Mouse (Mus musculus): ENCODE results near the gene Nisch. TPM values are rescaled to one million over a fixed set of nuclear protein-coding genes. Genes with fewer than 3 reads are reported as not detected.
A peak's percentile ranks its signal among the peaks of the same experiment; 100 is the strongest.

The Nisch gene
- polyA plus RNA-seq (2015; fragmentation: Nextera tagmentation; extraction: Ambion mirVana), result 387 and 413 TPM in 2 replicates

DNA sequence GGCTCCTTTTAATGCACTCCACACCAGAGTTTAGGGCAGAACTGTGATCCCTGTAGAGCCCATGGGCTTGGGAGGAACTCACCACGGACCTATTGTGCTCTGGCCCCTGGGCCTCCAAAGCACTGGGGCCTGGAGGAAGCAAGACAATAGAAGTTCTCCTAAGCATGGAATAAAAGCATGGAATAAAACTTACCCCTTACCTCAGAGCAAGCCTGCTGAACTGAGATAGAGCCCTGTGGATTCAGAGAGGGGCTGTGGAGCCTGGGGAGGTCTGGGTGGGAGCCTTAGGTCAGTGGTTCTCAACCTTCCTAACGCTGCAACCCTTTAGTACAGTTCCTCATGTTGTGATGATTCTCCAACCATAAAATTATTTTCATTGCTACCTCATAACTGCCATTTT lies at the start of gene Nisch:
Nisch (minus strand) TSS at position 101 of the 400 bp plus-strand sequence.
- Histone ChIP-seq H3K36me3 (no peaks in the 10 kb centered on the region), H3K9me3 (no peaks in the 10 kb centered on the region), H3K4me2 (peak within 1 kb of the TSS; percentile 43), H3K9ac (0 out of 2 replicates have a peak within 1 kb of the TSS, but pooled peaks have one; percentile 36), H3K4me3 (peak within 1 kb of the TSS; percentile 23), H3K27me3 (no peaks in the 10 kb centered on the region), H3K27ac (peak within 1 kb of the TSS; percentile 48), H3K4me1 (peaks cover 22% of the 10 kb centered on the region)
- no peak for ATAC-seq (ENCODE audit: borderline replicate concordance, extremely low read depth, low FRiP score, low TSS enrichment)
- 66% methylated on average over 2 of the region's 2 CpGs for WGBS

DNA sequence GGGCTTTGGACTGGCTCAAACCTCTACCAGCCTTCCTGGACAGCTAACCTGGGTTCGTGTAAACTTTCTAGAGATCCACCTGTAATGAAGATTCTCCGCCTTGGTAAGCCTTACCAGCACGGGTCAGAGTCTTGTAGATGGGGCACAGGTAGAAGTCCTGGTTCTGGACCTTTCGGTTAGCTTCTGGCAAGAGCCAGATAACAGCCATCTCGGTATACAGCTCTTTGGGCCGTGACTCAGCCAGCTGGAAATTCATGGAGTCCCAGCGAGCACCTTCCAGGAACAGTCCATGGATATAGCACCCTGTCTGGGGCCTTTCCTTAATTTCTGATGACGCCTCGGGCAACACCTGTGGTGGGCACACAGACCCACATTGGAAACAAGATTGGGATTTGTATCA lies 44.2 kb upstream of the Nisch start:
- Histone ChIP-seq H3K4me1 (no peaks in the 10 kb centered on the region), H3K27me3 (no peaks in the 10 kb centered on the region), H3K4me2 (no peak overlapping the region), H3K36me3 (peaks cover 57% of the 10 kb centered on the region), H3K27ac (no peak overlapping the region), H3K4me3 (no peak overlapping the region), H3K9me3 (no peaks in the 10 kb centered on the region), H3K9ac (no peak overlapping the region)
- 88% methylated on average over 9 of the region's 9 CpGs for WGBS
- no peak for ATAC-seq (ENCODE audit: borderline replicate concordance, extremely low read depth, low FRiP score, low TSS enrichment)

DNA sequence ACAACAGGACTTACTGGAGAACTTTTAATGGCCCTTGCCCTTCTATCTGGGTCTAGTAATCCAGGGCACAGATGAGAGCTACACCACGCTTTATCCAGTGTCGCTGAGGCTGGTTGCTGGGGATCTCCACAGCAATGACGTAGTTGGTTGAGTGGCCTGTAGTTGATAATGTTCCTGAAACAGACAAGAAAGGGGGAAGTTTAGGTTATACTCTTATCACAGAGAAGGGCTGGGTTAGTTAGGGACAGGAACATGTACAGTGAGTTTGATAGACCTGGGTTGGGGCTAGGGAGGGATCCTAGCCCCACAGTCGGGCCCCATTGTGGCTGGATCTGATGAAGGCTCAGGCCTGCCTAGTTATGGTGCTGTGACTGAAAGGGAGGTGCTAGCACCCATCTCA lies 43.6 kb upstream of the Nisch start:
- peaks cover 63% of the 10 kb centered on the region for H3K36me3 ChIP-seq
- H3K4me3 ChIP-seq, result no peak overlapping the region
- H3K27me3 ChIP-seq, result no peaks in the 10 kb centered on the region
- no peak overlapping the region for H3K4me2 ChIP-seq
- no peak overlapping the region for H3K27ac ChIP-seq
- ATAC-seq (ENCODE audit: borderline replicate concordance, extremely low read depth, low FRiP score, low TSS enrichment), result no peak
- WGBS, result 92% methylated on average over 4 of the region's 4 CpGs
- no peak overlapping the region for H3K9ac ChIP-seq
- no peaks in the 10 kb centered on the region for H3K4me1 ChIP-seq
- H3K9me3 ChIP-seq, result no peaks in the 10 kb centered on the region

DNA sequence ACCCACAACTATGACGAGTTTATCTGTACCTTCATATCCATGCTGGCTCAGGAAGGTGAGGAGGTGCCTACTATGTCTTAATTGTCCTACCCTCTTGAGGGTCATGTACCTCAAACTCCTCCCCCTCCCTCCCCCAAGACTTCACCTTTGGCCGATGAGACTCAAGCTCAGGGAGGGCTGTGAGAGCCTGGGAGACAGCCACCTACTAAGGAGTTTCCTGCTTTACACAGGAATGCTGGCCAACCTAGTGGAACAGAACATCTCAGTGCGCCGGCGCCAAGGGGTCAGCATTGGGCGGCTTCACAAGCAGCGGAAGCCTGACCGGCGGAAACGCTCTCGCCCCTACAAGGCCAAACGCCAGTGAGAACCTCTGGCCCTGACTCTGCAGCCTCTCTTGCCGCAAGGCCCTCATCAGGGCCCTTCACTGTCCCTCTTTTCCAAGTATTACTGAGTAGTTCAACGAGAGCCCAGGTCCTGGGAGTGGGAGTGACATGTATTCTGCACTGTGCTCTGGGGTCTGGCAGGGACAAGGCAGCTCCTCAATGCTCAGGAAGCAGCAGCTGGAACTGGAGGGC lies 41.8 kb upstream of the Nisch start:
- no peaks in the 10 kb centered on the region for H3K9me3 ChIP-seq
- no peaks in the 10 kb centered on the region for H3K27me3 ChIP-seq
- no peak for ATAC-seq (ENCODE audit: borderline replicate concordance, extremely low read depth, low FRiP score, low TSS enrichment)
- no peak overlapping the region for H3K4me2 ChIP-seq
- H3K36me3 ChIP-seq, result peaks cover 81% of the 10 kb centered on the region
- H3K27ac ChIP-seq, result no peak overlapping the region
- H3K4me1 ChIP-seq, result no peaks in the 10 kb centered on the region
- 88% methylated on average over 14 of the region's 14 CpGs for WGBS
- H3K4me3 ChIP-seq, result no peak overlapping the region
- H3K9ac ChIP-seq, result no peak overlapping the region

DNA sequence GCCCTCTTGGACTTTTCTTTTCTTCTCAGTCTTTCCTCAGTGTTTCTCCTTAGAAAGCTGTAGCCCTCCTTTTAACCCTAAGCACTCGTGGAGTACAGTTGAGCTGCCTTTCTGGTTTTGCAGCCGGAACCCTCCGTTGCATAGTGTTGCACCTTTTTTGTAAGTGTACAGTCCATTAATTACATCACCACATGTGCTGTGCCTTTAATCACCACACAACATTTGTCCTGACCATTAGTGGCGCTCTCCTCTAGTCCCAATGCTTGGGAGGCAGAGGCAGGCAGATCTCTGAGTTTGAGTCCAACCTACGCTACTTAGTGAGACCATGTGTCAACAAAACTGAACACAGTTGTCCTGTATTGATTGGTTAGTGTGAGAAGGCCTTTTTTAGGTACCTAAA lies 35.3 kb upstream of the Nisch start:
- H3K9ac ChIP-seq, result peak overlapping the region; percentile 100
- peak overlapping the region; percentile 100 for H3K4me3 ChIP-seq
- no peak for ATAC-seq (ENCODE audit: borderline replicate concordance, extremely low read depth, low FRiP score, low TSS enrichment)
- H3K27ac ChIP-seq, result no peak overlapping the region
- no peaks in the 10 kb centered on the region for H3K27me3 ChIP-seq
- no peaks in the 10 kb centered on the region for H3K9me3 ChIP-seq
- peaks cover 17% of the 10 kb centered on the region for H3K4me1 ChIP-seq
- WGBS, result 78% methylated on average over 5 of the region's 5 CpGs
- peaks cover 44% of the 10 kb centered on the region for H3K36me3 ChIP-seq
- peak overlapping the region; percentile 80 for H3K4me2 ChIP-seq

DNA sequence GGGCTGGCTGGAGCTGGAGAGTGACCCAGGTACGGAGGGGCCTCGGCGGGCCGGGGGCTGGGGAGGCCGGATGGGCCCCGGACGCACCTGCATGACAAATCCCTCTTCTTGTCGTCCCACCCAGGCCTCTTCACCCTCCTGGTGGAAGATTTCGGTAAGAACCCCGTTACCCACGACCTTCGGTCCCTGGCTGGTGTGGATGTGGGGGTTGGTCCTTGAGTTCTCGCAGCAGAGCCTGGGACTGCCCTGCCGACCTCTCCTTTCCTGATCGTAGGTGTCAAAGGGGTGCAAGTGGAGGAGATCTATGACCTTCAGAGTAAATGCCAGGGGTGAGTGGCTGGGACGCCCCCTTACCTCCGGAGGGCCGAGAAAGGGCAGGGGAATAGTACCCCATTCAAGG lies 34.9 kb upstream of the Nisch start:
- no peak for ATAC-seq (ENCODE audit: borderline replicate concordance, extremely low read depth, low FRiP score, low TSS enrichment)
- Histone ChIP-seq H3K9ac (peak overlapping the region; percentile 100), H3K4me1 (peaks cover 17% of the 10 kb centered on the region), H3K27ac (peak overlapping the region; percentile 79), H3K27me3 (no peaks in the 10 kb centered on the region), H3K4me2 (peak overlapping the region; percentile 80), H3K36me3 (peaks cover 39% of the 10 kb centered on the region), H3K9me3 (no peaks in the 10 kb centered on the region), H3K4me3 (peak overlapping the region; percentile 100)
- WGBS, result 1% methylated on average over 18 of the region's 18 CpGs

DNA sequence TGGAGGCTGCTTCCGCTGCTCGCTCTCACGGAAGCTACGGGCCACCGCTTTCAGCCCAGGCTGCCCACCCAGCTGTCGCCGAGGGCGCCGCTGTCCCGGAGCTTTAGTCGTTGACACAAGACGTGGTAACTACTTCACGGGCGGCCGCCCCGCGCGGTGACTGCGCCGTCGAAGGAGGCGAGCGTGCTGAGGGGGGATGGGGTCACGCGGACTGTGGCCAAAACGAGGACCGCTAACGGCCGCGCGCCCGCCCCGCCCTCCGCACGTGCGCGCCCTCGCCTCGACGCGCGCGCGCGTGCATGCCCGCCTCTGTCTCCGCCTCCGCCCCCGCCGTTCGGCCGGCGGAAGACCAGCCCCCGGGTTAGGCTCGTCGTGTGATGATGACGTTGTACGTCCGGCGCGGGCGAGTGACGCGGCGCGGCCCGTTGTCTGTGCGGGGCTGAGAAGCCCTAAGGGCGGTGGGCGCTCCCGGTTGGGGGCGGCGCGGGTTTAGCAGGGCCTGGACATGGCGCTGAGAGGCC lies 34.4 kb upstream of the Nisch start, which contains the start of the genes Phf7 and Bap1:
Phf7 (minus strand) TSS at position 234 of the 521 bp plus-strand sequence.
Bap1 (plus strand) TSS at position 367 of the 521 bp plus-strand sequence.
- H3K4me1 ChIP-seq, result peaks cover 17% of the 10 kb centered on the region
- H3K9ac ChIP-seq, result peak within 1 kb of the TSS; percentile 100
- peaks cover 35% of the 10 kb centered on the region for H3K36me3 ChIP-seq
- ATAC-seq (ENCODE audit: borderline replicate concordance, extremely low read depth, low FRiP score, low TSS enrichment), result peak; percentile 94
- WGBS, result under 1% methylated on average over 60 of the region's 75 CpGs
- peak within 1 kb of the TSS; percentile 97 for H3K27ac ChIP-seq
- no peaks in the 10 kb centered on the region for H3K9me3 ChIP-seq
- H3K4me3 ChIP-seq, result peak within 1 kb of the TSS; percentile 100
- H3K27me3 ChIP-seq, result no peaks in the 10 kb centered on the region
- peak within 1 kb of the TSS; percentile 80 for H3K4me2 ChIP-seq

DNA sequence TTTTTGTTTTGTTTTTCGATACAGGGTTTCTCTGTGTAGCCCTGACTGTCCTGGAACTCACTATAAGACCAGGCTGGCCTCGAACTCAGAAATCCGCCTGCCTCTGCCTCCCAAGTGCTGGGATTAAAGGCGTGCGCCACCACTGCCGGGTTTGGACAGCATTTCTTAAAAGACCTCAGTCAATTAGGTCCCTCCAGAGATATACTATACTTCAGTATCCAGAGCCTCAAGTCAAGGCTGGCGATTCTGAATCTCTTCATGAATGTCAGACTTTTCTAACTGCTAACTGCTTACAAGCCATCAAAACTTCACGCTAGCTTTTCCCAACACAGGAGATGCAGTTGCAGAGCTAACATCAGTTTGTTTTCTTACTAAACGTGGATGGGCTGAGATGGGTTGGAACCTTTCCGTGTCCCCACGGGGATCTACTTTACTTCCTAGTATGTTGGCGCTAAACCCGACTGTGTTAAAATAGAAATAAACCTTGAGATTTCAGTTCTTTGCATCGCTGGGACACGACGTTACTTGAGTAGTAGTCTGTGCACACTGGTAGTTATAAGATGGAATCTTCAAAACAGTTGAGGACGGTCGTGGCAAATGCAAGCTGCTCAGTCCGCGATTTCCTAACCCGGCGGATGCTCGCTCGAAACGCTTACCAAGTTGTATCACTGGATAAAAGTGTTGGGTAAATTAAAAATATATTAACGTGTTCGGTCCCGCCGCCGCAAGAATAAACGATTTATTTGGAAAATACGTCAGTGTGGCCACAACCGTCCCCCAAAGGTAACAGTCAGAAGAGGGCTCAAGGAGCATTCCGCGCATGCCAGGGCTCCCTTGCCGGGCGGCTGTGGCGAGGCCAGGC lies 33.7 kb upstream of the Nisch start:
- Histone ChIP-seq H3K9ac (peak overlapping the region; percentile 100), H3K36me3 (peaks cover 28% of the 10 kb centered on the region), H3K27me3 (no peaks in the 10 kb centered on the region), H3K9me3 (no peaks in the 10 kb centered on the region), H3K4me2 (peak overlapping the region; percentile 80), H3K27ac (peak overlapping the region; percentile 97), H3K4me3 (peak overlapping the region; percentile 100), H3K4me1 (peaks cover 17% of the 10 kb centered on the region)
- WGBS, result 15% methylated on average over 38 of the region's 38 CpGs
- peak; percentile 90 for ATAC-seq (ENCODE audit: borderline replicate concordance, extremely low read depth, low FRiP score, low TSS enrichment)

DNA sequence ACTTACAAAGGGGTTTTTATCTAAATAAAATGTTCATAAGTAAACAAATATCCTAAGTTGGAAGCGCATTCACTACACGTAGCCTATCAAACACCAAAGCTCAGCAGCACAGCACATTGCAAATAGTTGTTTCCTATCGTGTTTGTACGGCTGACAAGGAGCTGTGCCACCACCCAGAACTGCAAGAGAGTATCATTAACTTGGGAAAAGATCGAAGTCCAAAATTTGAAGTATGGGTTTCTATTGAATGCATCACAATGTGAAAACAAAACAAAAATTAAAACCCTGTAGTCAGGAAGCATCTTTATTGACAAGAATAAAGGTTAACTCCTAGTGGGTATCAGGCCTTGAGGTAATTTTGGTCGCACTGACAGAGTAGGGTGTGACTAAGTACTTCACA lies 31.6 kb upstream of the Nisch start:
- H3K4me3 ChIP-seq, result no peak overlapping the region

DNA sequence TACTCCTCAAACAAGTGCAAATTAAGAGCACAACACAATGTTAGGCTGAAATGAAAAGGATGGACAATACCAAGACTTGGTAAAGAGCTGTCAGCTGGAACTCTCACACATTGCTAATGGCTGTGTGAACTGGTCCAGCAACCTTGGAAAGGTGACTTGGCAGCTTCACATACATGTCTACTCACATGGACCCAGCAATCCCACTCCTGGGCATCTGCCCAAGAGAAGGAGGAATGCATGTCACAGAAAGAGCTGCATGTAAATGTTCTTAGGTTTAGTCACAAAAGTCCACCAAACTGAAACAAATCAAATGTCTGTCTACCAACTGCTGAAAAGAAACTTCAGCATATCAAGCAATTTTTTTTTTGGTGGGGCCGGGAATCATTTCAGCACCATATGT lies 29.2 kb upstream of the Nisch start:
- WGBS, result 80% methylated on average over 1 of the region's 1 CpGs
- Histone ChIP-seq H3K4me2 (no peak overlapping the region), H3K4me1 (peaks cover 5% of the 10 kb centered on the region), H3K36me3 (no peaks in the 10 kb centered on the region), H3K27me3 (no peaks in the 10 kb centered on the region), H3K4me3 (no peak overlapping the region), H3K9me3 (no peaks in the 10 kb centered on the region), H3K9ac (no peak overlapping the region), H3K27ac (no peak overlapping the region)
- ATAC-seq (ENCODE audit: borderline replicate concordance, extremely low read depth, low FRiP score, low TSS enrichment), result no peak

More for the DNA sequence above, 31.6 kb upstream of the Nisch start:
- Histone ChIP-seq H3K4me2 (no peak overlapping the region), H3K27me3 (no peaks in the 10 kb centered on the region), H3K36me3 (peaks cover 7% of the 10 kb centered on the region), H3K27ac (no peak overlapping the region), H3K4me1 (peaks cover 17% of the 10 kb centered on the region), H3K9ac (no peak overlapping the region), H3K9me3 (no peaks in the 10 kb centered on the region)
- 85% methylated on average over 6 of the region's 6 CpGs for WGBS
- ATAC-seq (ENCODE audit: borderline replicate concordance, extremely low read depth, low FRiP score, low TSS enrichment), result no peak

DNA sequence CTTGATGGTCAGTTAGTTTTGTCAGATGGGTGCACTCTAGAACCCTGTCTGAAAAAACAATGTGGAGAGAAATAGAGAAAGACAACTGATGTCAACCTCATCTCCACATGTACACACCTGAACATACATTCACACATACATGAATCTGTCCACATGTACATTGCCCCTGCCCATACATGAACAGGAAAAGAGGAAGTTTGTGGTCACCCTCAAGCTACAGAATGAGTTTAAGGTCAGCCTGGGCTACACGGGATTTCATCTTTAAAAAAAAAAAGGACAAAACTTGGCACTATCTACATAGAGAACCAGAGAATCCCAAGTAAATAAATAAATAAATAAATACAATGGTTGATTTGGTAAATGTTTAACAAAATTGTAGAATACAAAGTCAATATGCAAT lies 28.0 kb upstream of the Nisch start:
- Histone ChIP-seq H3K4me3 (no peak overlapping the region), H3K27ac (no peak overlapping the region), H3K9me3 (no peaks in the 10 kb centered on the region), H3K27me3 (no peaks in the 10 kb centered on the region), H3K4me2 (no peak overlapping the region), H3K36me3 (no peaks in the 10 kb centered on the region), H3K4me1 (no peaks in the 10 kb centered on the region), H3K9ac (no peak overlapping the region)
- WGBS, result 66% methylated on average over 1 of the region's 1 CpGs
- ATAC-seq (ENCODE audit: borderline replicate concordance, extremely low read depth, low FRiP score, low TSS enrichment), result no peak

DNA sequence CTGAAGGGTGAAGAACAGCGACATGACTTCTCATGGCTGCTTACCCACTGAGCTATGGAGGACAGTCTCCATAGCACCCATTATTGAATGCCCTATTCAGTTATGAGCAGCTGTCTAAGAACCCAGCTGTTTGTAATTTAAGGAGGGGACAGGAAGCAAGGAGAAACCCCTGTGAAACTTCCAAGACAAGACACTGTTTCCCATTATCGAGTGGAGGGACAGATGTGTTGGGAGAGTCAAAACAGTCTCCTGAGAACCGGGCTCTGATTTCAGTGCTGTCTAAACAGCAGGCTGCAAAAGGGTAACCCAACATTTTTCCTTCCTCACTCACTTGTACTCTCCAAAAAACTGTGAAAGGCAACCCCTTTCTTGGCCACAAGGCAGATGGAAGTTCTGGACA lies 23.8 kb upstream of the Nisch start:
- no peak for ATAC-seq (ENCODE audit: borderline replicate concordance, extremely low read depth, low FRiP score, low TSS enrichment)
- Histone ChIP-seq H3K4me1 (no peaks in the 10 kb centered on the region), H3K9me3 (no peaks in the 10 kb centered on the region), H3K27ac (no peak overlapping the region), H3K36me3 (no peaks in the 10 kb centered on the region), H3K9ac (no peak overlapping the region), H3K4me3 (no peak overlapping the region), H3K4me2 (no peak overlapping the region), H3K27me3 (no peaks in the 10 kb centered on the region)
- WGBS, result 65% methylated on average over 3 of the region's 3 CpGs
